Mouse (Mus musculus) hindbrain, embryonic 11.5 days (tissue): ENCODE measurements around the gene Rgl1. TPM values are rescaled to one million over a fixed set of nuclear protein-coding genes. Genes with fewer than 3 reads are reported as not detected.

ENCODE experiments used
- ATAC-seq: fragments of 200-750 bp; cut with Nextera tagmentation; 2 replicates; pipeline ENCODE4 v1.8.0; 2017; ENCODE audit warnings: mild to moderate bottlenecking, moderate TSS enrichment, moderate library complexity; ENCODE audit not compliant: low FRiP score
- DNase-seq: peaks from one replicate; pipeline ENCODE4 v3.0.0-alpha.2; 2015; ENCODE audit warnings: low spot score
- H3K27ac ChIP-seq: fragments of 300-500 bp; sonication (generic); 2 replicates; pipeline ENCODE4 v1.5.1; 2014; ENCODE audit warnings: mild to moderate bottlenecking, low read depth, low read length
- H3K27me3 ChIP-seq: fragments of 300-500 bp; sonication (generic); 2 replicates; pipeline ENCODE4 v1.6.1; 2014; ENCODE audit warnings: mild to moderate bottlenecking, low read length, moderate library complexity, mixed read lengths; ENCODE audit not compliant: control insufficient read depth, insufficient read depth
- H3K36me3 ChIP-seq: fragments of 300-500 bp; sonication (generic); 2 replicates; pipeline ENCODE4 v1.6.1; 2014; ENCODE audit warnings: mild to moderate bottlenecking, low read length, moderate library complexity, mixed read lengths; ENCODE audit not compliant: control insufficient read depth, insufficient read depth
- H3K4me1 ChIP-seq: fragments of 300-500 bp; sonication (generic); replicated peaks from 2 replicates; pipeline ENCODE4 v1.6.1; 2014; ENCODE audit warnings: low read length, mixed read lengths; ENCODE audit not compliant: control insufficient read depth, insufficient read depth
- H3K4me2 ChIP-seq: fragments of 300-500 bp; sonication (generic); replicated peaks from 2 replicates; pipeline ENCODE4 v1.6.1; 2014; ENCODE audit warnings: mild to moderate bottlenecking, low read depth, low read length
- H3K4me3 ChIP-seq: fragments of 300-500 bp; sonication (generic); 2 replicates; pipeline ENCODE4 v1.5.1; 2014; ENCODE audit warnings: low read depth, low read length
- H3K9ac ChIP-seq: fragments of 300-500 bp; sonication (generic); 2 replicates; pipeline ENCODE4 v1.6.1; 2014; ENCODE audit warnings: low read depth, low read length
- H3K9me3 ChIP-seq: fragments of 300-500 bp; sonication (generic); 2 replicates; pipeline ENCODE4 v1.6.1; 2016; ENCODE audit warnings: low read length; ENCODE audit not compliant: control insufficient read depth
- WGBS: fragments of 180-500 bp; shearing (Covaris S2); extraction: QIAGEN DNeasy Blood & Tissue Kit; methylation state at CpG from one replicate; pipeline ENCODE4 v1.1.7; 2014; 5-methylcytosine and 5-hydroxymethylcytosine counted together
- polyA plus RNA-seq: library from polyadenylated mRNA; unstranded; fragments of >200 nt; fragmentation: Nextera tagmentation; extraction: Ambion mirVana; gene quantifications from 2 replicates; pipeline ENCODE4 v1.2.1, GENCODE M21; 2014

Rgl1 gene
- polyA plus RNA-seq, 1 experiment from 2014 or later = 26.6 TPM

- H3K27me3 ChIP-seq = no peaks in the 10 kb centered on the region
- no peak overlapping the region for H3K4me3 ChIP-seq
- no peak overlapping the region for H3K9ac ChIP-seq
- no peaks in the 10 kb centered on the region for H3K4me1 ChIP-seq
- H3K36me3 ChIP-seq = no peaks in the 10 kb centered on the region
- H3K27ac ChIP-seq = no peak overlapping the region
- 89% methylated on average over 4 of the region's 4 CpGs for WGBS
- no peak overlapping the region for H3K4me2 ChIP-seq
- ATAC-seq (no peak), DNase-seq (no peak)
- no peaks in the 10 kb centered on the region for H3K9me3 ChIP-seq
Measured at GRCm38 (mm10) chr1:152713924-152714323, 52.2 kb downstream of the Rgl1 start.

- H3K36me3 ChIP-seq = no peaks in the 10 kb centered on the region
- H3K4me1 ChIP-seq = no peaks in the 10 kb centered on the region
- no peak overlapping the region for H3K27ac ChIP-seq
- H3K9me3 ChIP-seq = no peaks in the 10 kb centered on the region
- no peak overlapping the region for H3K4me3 ChIP-seq
- no peak overlapping the region for H3K4me2 ChIP-seq
- H3K27me3 ChIP-seq = no peaks in the 10 kb centered on the region
- no peak for ATAC-seq
- DNase-seq = no peak
- H3K9ac ChIP-seq = no peak overlapping the region
- WGBS = 90% methylated on average over 4 of the region's 4 CpGs
Measured at GRCm38 (mm10) chr1:152711037-152711436, 55.1 kb downstream of the Rgl1 start.

GRCm38 (mm10) chr1:152707560-152707959, 58.6 kb downstream of the Rgl1 start:
- no peak overlapping the region for H3K9ac ChIP-seq
- WGBS = 95% methylated on average over 2 of the region's 2 CpGs
- H3K9me3 ChIP-seq = no peaks in the 10 kb centered on the region

GRCm38 (mm10) chr1:152703941-152704340, 62.2 kb downstream of the Rgl1 start:
- 66% methylated on average over 6 of the region's 6 CpGs for WGBS
- Histone ChIP-seq H3K9ac (no peak overlapping the region), H3K27ac (no peak overlapping the region), H3K36me3 (no peaks in the 10 kb centered on the region), H3K27me3 (no peaks in the 10 kb centered on the region), H3K4me1 (no peaks in the 10 kb centered on the region), H3K4me2 (no peak overlapping the region), H3K4me3 (no peak overlapping the region), H3K9me3 (no peaks in the 10 kb centered on the region)
- DNase-seq (no peak), ATAC-seq (no peak)

More at GRCm38 (mm10) chr1:152707560-152707959, 58.6 kb downstream of the Rgl1 start:
- Histone ChIP-seq H3K4me1 (no peaks in the 10 kb centered on the region), H3K4me3 (no peak overlapping the region), H3K27me3 (no peaks in the 10 kb centered on the region), H3K4me2 (no peak overlapping the region), H3K36me3 (no peaks in the 10 kb centered on the region), H3K27ac (no peak overlapping the region)
- DNase-seq (no peak), ATAC-seq (no peak)

- 40% methylated on average over 6 of the region's 6 CpGs for WGBS
- no peak overlapping the region for H3K4me3 ChIP-seq
- H3K9me3 ChIP-seq = no peaks in the 10 kb centered on the region
- H3K27me3 ChIP-seq = no peaks in the 10 kb centered on the region
- no peak overlapping the region for H3K27ac ChIP-seq
- H3K9ac ChIP-seq = no peak overlapping the region
- H3K4me1 ChIP-seq = no peaks in the 10 kb centered on the region
- no peak overlapping the region for H3K4me2 ChIP-seq
- no peak for ATAC-seq
- no peaks in the 10 kb centered on the region for H3K36me3 ChIP-seq
- no peak for DNase-seq
Measured at GRCm38 (mm10) chr1:152702920-152703319, 63.2 kb downstream of the Rgl1 start.

GRCm38 (mm10) chr1:152701066-152701465, 65.1 kb downstream of the Rgl1 start:
- DNase-seq (no peak), ATAC-seq (no peak)
- no peaks in the 10 kb centered on the region for H3K27me3 ChIP-seq
- H3K4me2 ChIP-seq = no peak overlapping the region
- 82% methylated on average over 5 of the region's 5 CpGs for WGBS
- no peaks in the 10 kb centered on the region for H3K9me3 ChIP-seq
- no peak overlapping the region for H3K27ac ChIP-seq
- no peaks in the 10 kb centered on the region for H3K36me3 ChIP-seq
- H3K4me3 ChIP-seq = no peak overlapping the region
- H3K9ac ChIP-seq = no peak overlapping the region
- H3K4me1 ChIP-seq = no peaks in the 10 kb centered on the region

- 91% methylated on average over 3 of the region's 3 CpGs for WGBS
- ATAC-seq (no peak), DNase-seq (no peak)
- Histone ChIP-seq H3K4me3 (no peak overlapping the region), H3K36me3 (no peaks in the 10 kb centered on the region), H3K27me3 (no peaks in the 10 kb centered on the region), H3K27ac (no peak overlapping the region), H3K4me1 (no peaks in the 10 kb centered on the region), H3K4me2 (no peak overlapping the region), H3K9me3 (no peaks in the 10 kb centered on the region), H3K9ac (no peak overlapping the region)
Measured at GRCm38 (mm10) chr1:152697341-152697740, 68.8 kb downstream of the Rgl1 start.

- DNase-seq = no peak
- H3K27me3 ChIP-seq = no peaks in the 10 kb centered on the region
- ATAC-seq = no peak
- no peaks in the 10 kb centered on the region for H3K4me1 ChIP-seq
- H3K4me2 ChIP-seq = no peak overlapping the region
- H3K27ac ChIP-seq = no peak overlapping the region
- no peak overlapping the region for H3K4me3 ChIP-seq
- H3K9ac ChIP-seq = no peak overlapping the region
- H3K36me3 ChIP-seq = no peaks in the 10 kb centered on the region
- WGBS = 38% methylated on average over 9 of the region's 9 CpGs
- no peaks in the 10 kb centered on the region for H3K9me3 ChIP-seq
Measured at GRCm38 (mm10) chr1:152695491-152695890, 70.7 kb downstream of the Rgl1 start.

- H3K9me3 ChIP-seq = no peaks in the 10 kb centered on the region
- no peak overlapping the region for H3K4me3 ChIP-seq
- H3K9ac ChIP-seq = no peak overlapping the region
- ATAC-seq (no peak), DNase-seq (no peak)
- WGBS = 86% methylated on average over 4 of the region's 4 CpGs
- peaks cover 6% of the 10 kb centered on the region; the same call in 1 of the 2 replicates for H3K4me1 ChIP-seq
- H3K4me2 ChIP-seq = no peak overlapping the region
- H3K27ac ChIP-seq = no peak overlapping the region
- H3K36me3 ChIP-seq = no peaks in the 10 kb centered on the region
- H3K27me3 ChIP-seq = no peaks in the 10 kb centered on the region
Measured at GRCm38 (mm10) chr1:152689968-152690367, 76.2 kb downstream of the Rgl1 start.
